Mouse (Mus musculus): ENCODE results near the gene Fam181a. TPM values are rescaled to one million over a fixed set of nuclear protein-coding genes. Genes with fewer than 3 reads are reported as not detected.

Gene Fam181a
- polyA plus RNA-seq, 1 experiment from 2014 or later, result 21.1 TPM

- no peak overlapping the region for H3K27ac ChIP-seq
- H3K9me3 ChIP-seq, result no peaks in the 10 kb centered on the region
- no peak overlapping the region for H3K4me3 ChIP-seq (replicated peaks)
- WGBS, result 96% methylated on average over 3 of the region's 3 CpGs
- no peak overlapping the region for H3K9ac ChIP-seq (replicated peaks)
- no peaks in the 10 kb centered on the region for H3K27me3 ChIP-seq
- no peaks in the 10 kb centered on the region for H3K36me3 ChIP-seq
- no peak for ATAC-seq
- no peak overlapping the region for H3K4me2 ChIP-seq (replicated peaks)
- peaks cover 20% of the 10 kb centered on the region for H3K4me1 ChIP-seq (replicated peaks)
Observed at GRCm38 (mm10) chr12:103292366-103292765, 18.4 kb upstream of the Fam181a start.

- Histone ChIP-seq H3K36me3 (no peaks in the 10 kb centered on the region), H3K4me1 (replicated peaks) (peaks cover 15% of the 10 kb centered on the region), H3K9me3 (no peaks in the 10 kb centered on the region), H3K4me2 (replicated peaks) (no peak overlapping the region), H3K9ac (replicated peaks) (no peak overlapping the region), H3K27ac (no peak overlapping the region), H3K4me3 (replicated peaks) (no peak overlapping the region), H3K27me3 (no peaks in the 10 kb centered on the region)
- WGBS, result 13% methylated on average over 4 of the region's 4 CpGs
- ATAC-seq, result no peak
Observed at GRCm38 (mm10) chr12:103296292-103296691, 14.5 kb upstream of the Fam181a start.

DNA sequence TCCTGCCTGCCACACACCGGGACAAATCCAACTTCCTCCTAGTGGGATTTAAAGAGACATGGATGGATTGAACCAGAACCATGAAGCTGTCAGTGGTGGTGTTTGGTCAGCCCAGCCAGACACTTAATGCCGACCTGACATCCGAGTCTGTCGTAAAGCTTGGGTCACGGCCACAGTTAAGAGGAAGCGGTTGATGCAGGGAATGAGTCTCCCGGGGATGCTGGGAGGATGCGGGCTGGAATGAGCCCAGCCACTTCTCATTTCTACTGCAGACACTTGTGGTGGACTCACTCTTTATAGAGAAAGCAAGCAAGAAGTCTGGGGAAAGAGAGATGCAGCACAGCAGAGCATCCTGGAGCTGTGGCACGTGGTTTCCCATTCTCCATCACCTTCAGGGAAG is 10.3 kb upstream of the Fam181a start:
- H3K4me3 ChIP-seq (replicated peaks), result no peak overlapping the region
- H3K27me3 ChIP-seq, result peaks cover 6% of the 10 kb centered on the region; the same call in 1 of the 2 replicates
- ATAC-seq, result no peak
- H3K9me3 ChIP-seq, result no peaks in the 10 kb centered on the region
- H3K4me1 ChIP-seq (replicated peaks), result peaks cover 9% of the 10 kb centered on the region
- H3K27ac ChIP-seq, result no peak overlapping the region
- H3K4me2 ChIP-seq (replicated peaks), result no peak overlapping the region
- no peak overlapping the region for H3K9ac ChIP-seq (replicated peaks)
- no peaks in the 10 kb centered on the region for H3K36me3 ChIP-seq
- 81% methylated on average over 9 of the region's 9 CpGs for WGBS

DNA sequence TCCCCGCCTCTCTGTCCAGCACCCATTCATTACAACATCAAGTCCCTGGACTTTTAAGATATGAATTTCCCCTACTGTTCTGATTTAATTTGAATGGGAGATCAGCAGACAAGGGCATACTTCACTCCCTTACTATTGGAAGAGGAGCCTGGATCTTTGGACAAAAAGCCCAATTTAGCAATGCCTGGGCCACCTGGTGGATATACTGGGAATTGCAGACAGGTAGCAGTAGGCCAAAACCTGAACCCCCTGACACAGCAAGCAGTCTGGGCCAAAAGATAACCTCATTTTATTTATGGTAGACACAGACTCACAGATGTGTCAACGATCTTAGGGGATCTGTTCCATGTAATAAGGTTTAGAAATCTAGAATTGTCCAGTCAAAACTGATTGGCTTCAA is 9.1 kb upstream of the Fam181a start:
- H3K9me3 ChIP-seq, result no peaks in the 10 kb centered on the region
- H3K27me3 ChIP-seq, result peaks cover 6% of the 10 kb centered on the region; the same call in 1 of the 2 replicates
- H3K4me1 ChIP-seq (replicated peaks), result peaks cover under 1% of the 10 kb centered on the region; the same call in 1 of the 2 replicates
- no peak for ATAC-seq
- H3K4me2 ChIP-seq (replicated peaks), result no peak overlapping the region
- H3K36me3 ChIP-seq, result no peaks in the 10 kb centered on the region
- H3K4me3 ChIP-seq (replicated peaks), result no peak overlapping the region
- no peak overlapping the region for H3K9ac ChIP-seq (replicated peaks)
- no peak overlapping the region for H3K27ac ChIP-seq
- 44% methylated on average over 2 of the region's 2 CpGs for WGBS

DNA sequence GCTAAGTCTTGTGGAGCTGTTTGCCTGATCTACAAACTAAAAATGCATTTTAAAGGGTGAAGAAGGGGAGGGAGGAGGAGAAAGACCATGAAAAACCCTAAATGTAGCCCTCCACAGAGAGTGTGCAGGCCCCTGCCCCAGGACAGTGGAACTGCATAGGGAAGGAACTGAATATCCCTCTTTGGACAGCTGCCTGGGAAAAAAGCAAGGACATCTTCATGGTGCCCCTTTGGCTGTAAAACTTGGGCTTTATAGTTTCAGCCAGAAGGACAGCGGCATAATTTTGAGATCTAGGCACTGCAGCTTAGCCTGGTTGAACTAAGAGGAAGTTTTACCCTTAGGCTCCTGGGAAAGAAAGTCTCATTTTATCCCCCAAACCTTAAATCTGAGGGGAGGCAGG is 7.8 kb upstream of the Fam181a start:
- Histone ChIP-seq H3K27me3 (peaks cover 6% of the 10 kb centered on the region; the same call in 1 of the 2 replicates), H3K27ac (no peak overlapping the region), H3K9ac (replicated peaks) (no peak overlapping the region), H3K4me2 (replicated peaks) (no peak overlapping the region), H3K4me3 (replicated peaks) (no peak overlapping the region), H3K9me3 (no peaks in the 10 kb centered on the region), H3K36me3 (no peaks in the 10 kb centered on the region), H3K4me1 (replicated peaks) (no peaks in the 10 kb centered on the region)
- WGBS, result 100% methylated on average over 1 of the region's 1 CpGs
- ATAC-seq, result no peak

GRCm38 (mm10) chr12:103306224-103306623 is 4.6 kb upstream of the Fam181a start:
- no peak overlapping the region for H3K9ac ChIP-seq (replicated peaks)
- no peak overlapping the region for H3K4me2 ChIP-seq (replicated peaks)
- H3K4me1 ChIP-seq (replicated peaks), result 0 out of 2 replicates have a peak, but pooled peaks cover 4% of the 10 kb centered on the region
- no peaks in the 10 kb centered on the region for H3K36me3 ChIP-seq
- 0 out of 2 replicates have a peak, but pooled peaks cover 3% of the 10 kb centered on the region for H3K9me3 ChIP-seq
- H3K27ac ChIP-seq, result no peak overlapping the region
- H3K4me3 ChIP-seq (replicated peaks), result no peak overlapping the region
- peaks cover 8% of the 10 kb centered on the region for H3K27me3 ChIP-seq
- 30% methylated on average over 2 of the region's 2 CpGs for WGBS
- peak; percentile 63 for ATAC-seq

DNA sequence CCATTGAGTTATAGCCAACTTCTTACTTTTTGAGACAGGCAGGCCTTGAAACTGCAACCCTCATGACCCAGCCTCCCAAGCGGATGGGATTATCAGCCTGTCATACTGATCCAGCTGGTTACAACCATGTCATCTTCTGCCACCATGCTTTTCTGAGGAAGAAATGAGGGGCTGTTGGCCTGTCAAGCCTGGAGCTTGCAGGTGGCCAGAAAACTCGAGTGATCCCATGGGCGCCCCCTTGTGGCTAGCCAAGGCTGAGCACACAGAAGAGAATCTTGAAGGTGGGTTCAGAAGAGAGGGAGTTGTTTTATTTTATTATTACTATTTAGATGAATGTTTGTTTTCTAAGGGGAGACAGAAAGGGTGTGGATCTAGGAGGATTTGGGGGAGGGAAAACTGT is 4.1 kb upstream of the Fam181a start:
- H3K27ac ChIP-seq, result no peak overlapping the region
- H3K4me1 ChIP-seq (replicated peaks), result peaks cover 9% of the 10 kb centered on the region; the same call in 1 of the 2 replicates
- H3K9me3 ChIP-seq, result 0 out of 2 replicates have a peak, but pooled peaks cover 3% of the 10 kb centered on the region
- H3K4me2 ChIP-seq (replicated peaks), result no peak overlapping the region
- ATAC-seq, result no peak
- no peaks in the 10 kb centered on the region for H3K36me3 ChIP-seq
- WGBS, result 21% methylated on average over 3 of the region's 3 CpGs
- H3K9ac ChIP-seq (replicated peaks), result no peak overlapping the region
- H3K4me3 ChIP-seq (replicated peaks), result no peak overlapping the region
- H3K27me3 ChIP-seq, result peaks cover 11% of the 10 kb centered on the region

DNA sequence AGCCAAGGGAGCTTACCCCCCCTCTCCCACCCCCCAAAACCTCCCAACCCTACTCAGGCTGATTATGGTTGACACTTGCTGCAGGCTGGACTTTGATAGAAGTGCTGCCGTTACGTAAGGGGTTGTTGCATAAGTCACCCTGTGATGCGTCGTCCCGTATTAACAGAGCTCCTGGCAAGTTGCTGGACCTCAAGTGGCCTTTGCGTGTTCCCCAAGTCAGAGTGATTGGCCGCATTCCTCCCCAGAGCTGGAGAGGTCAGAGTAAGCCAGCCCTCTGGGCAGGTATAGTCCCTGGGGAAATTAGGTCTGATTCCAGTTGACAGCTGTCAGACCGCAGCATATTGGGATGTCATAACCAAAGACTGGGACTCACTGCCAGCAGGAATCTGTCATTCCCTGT is 1.1 kb downstream of the Fam181a start:
- no peak overlapping the region for H3K9ac ChIP-seq (replicated peaks)
- H3K4me2 ChIP-seq (replicated peaks), result no peak overlapping the region
- no peak overlapping the region for H3K27ac ChIP-seq
- H3K4me1 ChIP-seq (replicated peaks), result peaks cover 61% of the 10 kb centered on the region
- no peaks in the 10 kb centered on the region for H3K36me3 ChIP-seq
- no peak overlapping the region for H3K4me3 ChIP-seq (replicated peaks)
- peaks cover 11% of the 10 kb centered on the region; the same call in 1 of the 2 replicates for H3K27me3 ChIP-seq
- no peak for ATAC-seq
- 67% methylated on average over 8 of the region's 8 CpGs for WGBS
- 0 out of 2 replicates have a peak, but pooled peaks cover 3% of the 10 kb centered on the region for H3K9me3 ChIP-seq

DNA sequence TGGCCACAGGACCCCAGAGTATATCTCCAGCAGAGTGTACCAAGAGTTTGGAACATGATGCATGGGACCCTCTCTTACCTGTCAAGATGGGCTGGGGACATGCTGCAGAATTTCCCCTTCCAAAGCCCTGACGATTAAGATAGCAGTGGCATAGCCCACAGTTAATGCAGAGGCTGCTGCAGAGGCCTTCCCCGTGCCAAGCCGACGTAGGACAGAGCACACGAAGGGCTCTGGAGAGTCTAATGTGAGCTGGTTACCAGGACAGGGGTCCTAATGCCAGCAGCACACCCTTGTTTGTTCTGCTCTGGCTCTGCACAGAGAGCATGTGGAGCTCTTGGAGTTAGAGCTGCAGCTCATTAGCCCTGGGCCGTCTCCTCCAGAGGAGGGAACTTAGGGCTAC is 2.5 kb downstream of the Fam181a start:
- H3K36me3 ChIP-seq, result no peaks in the 10 kb centered on the region
- no peak for ATAC-seq
- peak overlapping the region; percentile 89 for H3K27ac ChIP-seq
- H3K4me3 ChIP-seq (replicated peaks), result peak overlapping the region; percentile 42
- H3K9ac ChIP-seq (replicated peaks), result peak overlapping the region; percentile 36
- H3K27me3 ChIP-seq, result peaks cover 11% of the 10 kb centered on the region; the same call in 1 of the 2 replicates
- H3K9me3 ChIP-seq, result 0 out of 2 replicates have a peak, but pooled peaks cover 3% of the 10 kb centered on the region
- 38% methylated on average over 6 of the region's 6 CpGs for WGBS
- peaks cover 69% of the 10 kb centered on the region for H3K4me1 ChIP-seq (replicated peaks)
- H3K4me2 ChIP-seq (replicated peaks), result peak overlapping the region; percentile 64

GRCm38 (mm10) chr12:103313871-103314639 is 3.3 kb downstream of the Fam181a start:
- Histone ChIP-seq H3K4me2 (replicated peaks) (peak overlapping the region; percentile 64), H3K36me3 (no peaks in the 10 kb centered on the region), H3K9me3 (0 out of 2 replicates have a peak, but pooled peaks cover 3% of the 10 kb centered on the region), H3K27ac (peak overlapping the region; percentile 89), H3K4me1 (replicated peaks) (peaks cover 69% of the 10 kb centered on the region), H3K27me3 (peaks cover 11% of the 10 kb centered on the region; the same call in 1 of the 2 replicates), H3K9ac (replicated peaks) (peak overlapping the region; percentile 36; the same call in 1 of the 2 replicates), H3K4me3 (replicated peaks) (peak overlapping the region; percentile 42)
- peak; percentile 73 for ATAC-seq
- WGBS, result 7% methylated on average over 21 of the region's 21 CpGs

- ATAC-seq, result peak; percentile 84
- peak overlapping the region; percentile 64 for H3K4me2 ChIP-seq (replicated peaks)
- WGBS, result under 1% methylated on average over 25 of the region's 25 CpGs
- H3K4me3 ChIP-seq (replicated peaks), result peak overlapping the region; percentile 42
- H3K9ac ChIP-seq (replicated peaks), result peak overlapping the region; percentile 61
- no peaks in the 10 kb centered on the region for H3K9me3 ChIP-seq
- peak overlapping the region; percentile 89 for H3K27ac ChIP-seq
- no peaks in the 10 kb centered on the region for H3K36me3 ChIP-seq
- H3K27me3 ChIP-seq, result peaks cover 11% of the 10 kb centered on the region; the same call in 1 of the 2 replicates
- H3K4me1 ChIP-seq (replicated peaks), result peaks cover 69% of the 10 kb centered on the region
Observed at GRCm38 (mm10) chr12:103314640-103315361, 4.0 kb downstream of the Fam181a start.
